20 mouse cellular contexts compared by ENCODE assay signal in genomic region chr12:96615134-96615533, GRCm38 (mm10).
DNase-seq lines count a peak whose midpoint lies in the region; ATAC-seq and TF ChIP-seq lines count a peak whose summit lies in the region.
"Had no signal": no experiment of that assay in that cellular context is flagged by ENCODE, and none has a peak within 500 bp of the region (broad histone marks: within the 10 kb centered on the region; RNA-seq: fewer than 3 reads in every experiment).

No protein-coding gene starts in this region.

- H3K4me3 ChIP-seq in CH12.LX (replicated peaks in 1 of 3; ENCODE audit: low read depth in 2 of 3, low read length in 2 of 3, poor library complexity in 1 of 3) (no peak overlapping the region), myocyte (peak overlapping the region; percentile 14)
- H3K4me3 ChIP-seq in forebrain, embryonic 15.5 days = no peak overlapping the region
- no peak overlapping the region for H3K4me3 ChIP-seq in intestine, embryonic 15.5 days (replicated peaks)
- H3K4me3 ChIP-seq: embryonic facial prominence, embryonic 13.5 days; forebrain, embryonic 12.5 days; heart, embryonic 10.5 days; hindbrain, embryonic 12.5 days had no signal

- 90% methylated on average over 2 of the region's 2 CpGs for WGBS in forebrain, embryonic 15.5 days
- WGBS in intestine, embryonic 15.5 days = 79% methylated on average over 2 of the region's 2 CpGs

- in situ Hi-C loops in CH12.LX (cut with MboI; ENCODE audit: low pct_ligation_motif_present, low pct_unique_long_range_greater_than_20kb, low sequenced_read_pairs) = no loop called here

- H3ac ChIP-seq in myocyte (ENCODE audit: control insufficient read depth, insufficient read length) = no peak overlapping the region

- TF ChIP-seq POLR2A in CH12.LX (IDR thresholded peaks at IDR 0.05; ENCODE audit: low read depth, low read length) (no peak), myocyte (IDR thresholded peaks at IDR 0.05; ENCODE audit: insufficient read length, low read depth) (no peak)

- no peak overlapping the region; the same call in 1 of the 2 replicates for H3K9ac ChIP-seq in CH12.LX (ENCODE audit: insufficient read depth, low read depth)
- H3K9ac ChIP-seq in forebrain, embryonic 15.5 days (replicated peaks) = no peak overlapping the region
- H3K9ac ChIP-seq in intestine, embryonic 15.5 days = no peak overlapping the region
- H3K9ac ChIP-seq: embryonic facial prominence, embryonic 13.5 days; forebrain, embryonic 12.5 days; forebrain, postnatal 0 days; hindbrain, embryonic 12.5 days had no signal

- no peak for TF ChIP-seq CTCF in CH12.LX (conservative IDR thresholded peaks at IDR 0.05 in 1 of 2, IDR thresholded peaks at IDR 0.05 in 1 of 2; ENCODE audit: low read depth in 2 of 2, low read length in 2 of 2)

- H3K4me2 ChIP-seq in CH12.LX (ENCODE audit: insufficient read depth, low read depth, poor library complexity, severe bottlenecking) = peak overlapping the region; percentile 61
- peak overlapping the region; percentile 72 for H3K4me2 ChIP-seq in myocyte (ENCODE audit: low read depth)
- no peak overlapping the region for H3K4me2 ChIP-seq in forebrain, embryonic 15.5 days (replicated peaks)
- no peak overlapping the region for H3K4me2 ChIP-seq in intestine, embryonic 15.5 days (replicated peaks)
- H3K4me2 ChIP-seq: embryonic facial prominence, embryonic 13.5 days; forebrain, embryonic 12.5 days; hindbrain, embryonic 12.5 days had no signal

- H3K9me3 ChIP-seq in CH12.LX (replicated peaks; ENCODE audit: low read length) = peaks cover 5% of the 10 kb centered on the region
- no peaks in the 10 kb centered on the region for H3K9me3 ChIP-seq in forebrain, embryonic 15.5 days
- no peaks in the 10 kb centered on the region for H3K9me3 ChIP-seq in intestine, embryonic 15.5 days
- H3K9me3 ChIP-seq: embryonic facial prominence, embryonic 13.5 days; forebrain, embryonic 12.5 days; heart, embryonic 10.5 days; hindbrain, embryonic 12.5 days had no signal

- no peak for ATAC-seq in forebrain, embryonic 15.5 days (replicated peaks)
- no peak for ATAC-seq in intestine, embryonic 15.5 days
- ATAC-seq: forebrain, postnatal 0 days; hindbrain, embryonic 16.5 days had no signal

- no peak for TF ChIP-seq RAD21 in CH12.LX (IDR thresholded peaks at IDR 0.05; ENCODE audit: low read depth, low read length)

- no peaks in the 10 kb centered on the region for H3K36me3 ChIP-seq in CH12.LX (replicated peaks in 1 of 2; ENCODE audit: control insufficient read depth in 1 of 2, insufficient read depth in 1 of 2, low read length in 1 of 2)
- H3K36me3 ChIP-seq in myocyte (ENCODE audit: control insufficient read depth, insufficient read depth) = no peaks in the 10 kb centered on the region
- no peaks in the 10 kb centered on the region for H3K36me3 ChIP-seq in forebrain, embryonic 15.5 days
- no peaks in the 10 kb centered on the region for H3K36me3 ChIP-seq in intestine, embryonic 15.5 days
- H3K36me3 ChIP-seq: embryonic facial prominence, embryonic 13.5 days; forebrain, embryonic 12.5 days; heart, embryonic 10.5 days; hindbrain, embryonic 12.5 days had no signal

- DNase-seq in 3134 (ENCODE audit: extremely low read depth, insufficient read length, low spot score) (peak; percentile 5), CH12.LX (ENCODE audit: extremely low read depth) (no peak), NIH3T3 (ENCODE audit: low read depth) (peak; percentile 2)
- no peak for DNase-seq in kidney, postnatal 25 days
- DNase-seq: B cell, adult 2 months; cerebellum, adult 11-12 months; cerebellum, adult 9-10 months; cerebellum, postnatal 25 days; forebrain, postnatal 0 days; heart, adult 18-20 months; heart, postnatal 10 days; heart, postnatal 4 days had no signal

- H3K27ac ChIP-seq in CH12.LX (ENCODE audit: insufficient read depth, low read depth) = no peak overlapping the region
- no peak overlapping the region for H3K27ac ChIP-seq in forebrain, embryonic 15.5 days (replicated peaks)
- H3K27ac ChIP-seq in intestine, embryonic 15.5 days = no peak overlapping the region
- H3K27ac ChIP-seq: embryonic facial prominence, embryonic 13.5 days; forebrain, embryonic 12.5 days; heart, embryonic 10.5 days; hindbrain, embryonic 12.5 days had no signal

- H3K79me2 ChIP-seq in CH12.LX (replicated peaks; ENCODE audit: control insufficient read depth, extremely low read depth, insufficient read depth, poor library complexity, severe bottlenecking) (no peaks in the 10 kb centered on the region), myocyte (ENCODE audit: control insufficient read depth, insufficient read depth) (no peaks in the 10 kb centered on the region)

- H3K27me3 ChIP-seq in CH12.LX (replicated peaks) (no peaks in the 10 kb centered on the region), myocyte (ENCODE audit: control insufficient read depth, insufficient read depth, insufficient read length) (no peaks in the 10 kb centered on the region)
- H3K27me3 ChIP-seq in forebrain, embryonic 15.5 days = no peaks in the 10 kb centered on the region
- no peaks in the 10 kb centered on the region for H3K27me3 ChIP-seq in intestine, embryonic 15.5 days (replicated peaks)
- H3K27me3 ChIP-seq: embryonic facial prominence, embryonic 13.5 days; forebrain, embryonic 12.5 days; hindbrain, embryonic 12.5 days had no signal

- dilution Hi-C loops in CH12.LX (cut with MboI; ENCODE audit: extremely low pct_ligation_motif_present, extremely low pct_unique_long_range_greater_than_20kb, low sequenced_read_pairs) = no loop called here

- H3K4me1 ChIP-seq in CH12.LX (ENCODE audit: control insufficient read depth in 1 of 2, insufficient read depth in 2 of 2) = no peaks in the 10 kb centered on the region
- H3K4me1 ChIP-seq in forebrain, embryonic 15.5 days = no peaks in the 10 kb centered on the region
- H3K4me1 ChIP-seq in intestine, embryonic 15.5 days (replicated peaks) = no peaks in the 10 kb centered on the region
- H3K4me1 ChIP-seq: embryonic facial prominence, embryonic 13.5 days; forebrain, embryonic 12.5 days; heart, embryonic 10.5 days; hindbrain, embryonic 12.5 days had no signal

- TF ChIP-seq EP300 in CH12.LX (IDR thresholded peaks at IDR 0.05; ENCODE audit: low read length) = no peak

TF ChIP-seq in CH12.LX, 34 proteins besides CTCF, POLR2A, EP300 and RAD21:
- TF ChIP-seq GABPA (IDR thresholded peaks at IDR 0.05; ENCODE audit: insufficient replicate concordance, low read depth, low read length) (no peak), CHD1 (IDR thresholded peaks at IDR 0.05; ENCODE audit: low read depth, low read length) (no peak), USF1 (IDR thresholded peaks at IDR 0.05; ENCODE audit: low read depth, low read length) (no peak), ETS1 (conservative IDR thresholded peaks at IDR 0.05; ENCODE audit: low read depth, low read length) (no peak), MEF2A (IDR thresholded peaks at IDR 0.05; ENCODE audit: borderline replicate concordance, low read depth, low read length) (no peak), SMC3 (IDR thresholded peaks at IDR 0.05; ENCODE audit: low read depth, low read length) (no peak), MYC (IDR thresholded peaks at IDR 0.05; ENCODE audit: low read depth, low read length) (no peak), KAT2A (IDR thresholded peaks at IDR 0.05; ENCODE audit: insufficient replicate concordance, low read length) (no peak), MAFK (IDR thresholded peaks at IDR 0.05; ENCODE audit: insufficient replicate concordance, low read length) (no peak), NRF1 (IDR thresholded peaks at IDR 0.05; ENCODE audit: low read depth, low read length) (no peak)
TF ChIP-seq in CH12.LX: peak in this region for 0.

TF ChIP-seq in myocyte, 11 proteins besides CTCF, POLR2A, EP300 and RAD21:
- TF ChIP-seq MYOD1 (IDR thresholded peaks at IDR 0.05; ENCODE audit: control insufficient read depth in 1 of 3, insufficient read length in 2 of 3, low read depth in 2 of 3) (no peak), POLR2AphosphoS2 (IDR thresholded peaks at IDR 0.05; ENCODE audit: insufficient read length, low read depth) (no peak), CEBPB (IDR thresholded peaks at IDR 0.05; ENCODE audit: insufficient read depth, poor library complexity, severe bottlenecking) (no peak), USF1 (IDR thresholded peaks at IDR 0.05; ENCODE audit: low read depth) (no peak), REST (IDR thresholded peaks at IDR 0.05; ENCODE audit: insufficient read depth, insufficient read length) (no peak), MYOG (IDR thresholded peaks at IDR 0.05; ENCODE audit: control insufficient read depth in 1 of 3, insufficient read depth in 1 of 3, insufficient read length in 2 of 3, low read depth in 2 of 3) (no peak), E2F4 (IDR thresholded peaks at IDR 0.05; ENCODE audit: insufficient read depth) (no peak)

Comparison
In these comparisons a context has a peak if more than half of its experiments do, and no peak if none do; other contexts are left out.
1. DNase-seq: peak in 3134 (single experiment) and NIH3T3 (single experiment); none in CH12.LX (single experiment) and kidney, postnatal 25 days (0 of 2).
2. H3K4me2 ChIP-seq: peak in CH12.LX (single experiment) and myocyte (single experiment); none in forebrain, embryonic 15.5 days (single experiment) and intestine, embryonic 15.5 days (single experiment).